Mouse (Mus musculus): ENCODE measurements around the gene Lamtor5. TPM values are rescaled to one million over a fixed set of nuclear protein-coding genes. Genes with fewer than 3 reads are reported as not detected.

The Lamtor5 gene
- polyA plus RNA-seq, 1 experiment from 2014 or later = 192 TPM

DNA sequence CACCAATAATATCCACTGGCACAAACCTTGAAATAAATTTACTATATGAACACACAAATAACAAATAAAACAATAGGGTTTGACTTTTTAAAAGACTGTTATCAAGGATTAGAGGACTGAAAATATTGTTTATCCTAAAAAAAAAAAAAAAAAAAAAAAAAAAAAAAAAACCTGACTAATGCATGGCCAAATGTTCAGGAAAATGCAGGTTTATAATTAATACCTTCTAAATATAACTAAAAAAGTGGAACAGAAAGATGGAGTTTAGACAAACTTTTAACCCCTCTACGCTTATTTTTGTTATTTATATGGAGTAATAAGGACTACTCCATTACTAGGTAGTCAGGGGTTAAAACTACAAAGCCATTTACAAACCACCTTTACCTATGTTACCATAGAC, 47.8 kb downstream of the Lamtor5 start:
- Histone ChIP-seq H3K27me3 (no peaks in the 10 kb centered on the region), H3K4me3 (replicated peaks) (no peak overlapping the region), H3K4me2 (no peak overlapping the region), H3K27ac (no peak overlapping the region), H3K36me3 (peaks cover 48% of the 10 kb centered on the region), H3K9me3 (replicated peaks) (no peaks in the 10 kb centered on the region), H3K4me1 (peaks cover 48% of the 10 kb centered on the region), H3K9ac (no peak overlapping the region)
- no peak for ATAC-seq (replicated peaks; ENCODE audit: low FRiP score)
- WGBS = 96% methylated on average over 1 of the region's 1 CpGs

DNA sequence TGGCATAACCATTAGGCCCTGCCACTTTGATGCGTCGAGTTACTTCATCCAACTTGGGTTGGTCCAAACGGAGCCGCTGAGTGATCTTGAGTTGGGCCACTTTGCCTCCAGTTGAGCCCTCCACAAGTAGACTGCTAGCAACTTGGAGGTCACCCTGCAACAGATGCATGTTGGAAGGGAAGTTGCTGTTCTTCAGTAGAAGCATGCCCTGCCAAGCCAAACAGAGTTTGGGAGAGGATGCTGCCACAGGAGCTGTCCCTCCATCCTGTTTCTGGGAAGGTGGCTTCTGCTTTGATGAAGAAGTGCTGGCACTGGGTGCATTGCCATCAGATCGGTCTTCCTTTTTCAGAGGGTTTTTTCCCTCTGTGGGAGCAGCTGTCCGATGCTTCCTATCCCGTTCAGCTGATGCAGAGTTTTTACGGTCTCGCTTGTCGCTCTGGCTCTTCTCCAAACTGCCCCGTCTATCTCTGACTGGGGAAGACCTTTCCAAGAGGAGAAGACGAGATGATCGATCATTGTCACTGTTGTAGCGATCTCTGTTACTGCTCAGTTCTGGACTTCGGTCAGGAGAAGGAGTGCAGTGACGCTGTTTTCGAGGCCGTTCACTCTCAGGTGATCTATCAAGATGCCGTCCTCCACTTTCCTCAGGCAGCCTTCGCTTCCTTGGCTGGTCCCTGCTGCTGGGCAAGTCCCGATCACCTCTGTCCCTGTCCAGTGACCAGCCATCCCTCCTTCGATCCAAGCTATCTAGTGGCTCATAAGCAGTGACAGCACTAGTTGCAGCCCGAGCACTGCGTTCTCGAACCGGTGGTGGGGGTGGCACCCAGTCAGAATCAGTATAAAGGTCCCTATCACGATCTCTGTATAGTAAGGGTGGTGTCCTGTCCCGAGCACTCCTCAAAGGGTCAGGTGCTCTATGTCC, 52.1 kb downstream of the Lamtor5 start:
- WGBS = 63% methylated on average over 28 of the region's 28 CpGs
- Histone ChIP-seq H3K36me3 (peaks cover 25% of the 10 kb centered on the region), H3K27ac (no peak overlapping the region), H3K9me3 (replicated peaks) (no peaks in the 10 kb centered on the region), H3K27me3 (no peaks in the 10 kb centered on the region), H3K4me2 (peak overlapping the region; percentile 82), H3K9ac (peak overlapping the region; percentile 6; the same call in 1 of the 2 replicates), H3K4me1 (peaks cover 27% of the 10 kb centered on the region), H3K4me3 (replicated peaks) (peak overlapping the region; percentile 81)
- ATAC-seq (replicated peaks; ENCODE audit: low FRiP score) = no peak

DNA sequence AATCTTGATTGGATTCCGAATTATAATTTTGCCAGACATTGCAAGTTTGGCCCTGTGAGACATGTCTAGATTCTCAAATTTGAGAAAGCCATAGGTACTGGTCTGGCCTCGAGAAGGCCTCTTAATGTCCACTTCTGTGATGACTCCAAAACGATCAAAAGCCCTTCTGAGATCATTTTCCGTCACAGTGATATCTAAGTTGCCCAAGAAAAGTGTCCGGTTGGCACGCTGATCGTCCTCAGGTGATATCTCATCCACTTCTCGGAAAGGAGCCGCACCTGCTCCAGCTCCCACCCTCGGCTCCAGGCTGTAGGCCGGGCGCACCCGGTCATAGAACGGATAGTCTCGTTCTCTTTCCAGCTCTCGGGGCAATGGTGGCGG, 53.1 kb downstream of the Lamtor5 start:
- no peaks in the 10 kb centered on the region for H3K27me3 ChIP-seq
- WGBS = 21% methylated on average over 17 of the region's 17 CpGs
- H3K9ac ChIP-seq = peak overlapping the region; percentile 83
- peak overlapping the region; percentile 82 for H3K4me2 ChIP-seq
- no peaks in the 10 kb centered on the region for H3K9me3 ChIP-seq (replicated peaks)
- no peak for ATAC-seq (replicated peaks; ENCODE audit: low FRiP score)
- H3K4me1 ChIP-seq = peaks cover 23% of the 10 kb centered on the region
- H3K27ac ChIP-seq = peak overlapping the region; percentile 94; the same call in 1 of the 2 replicates
- H3K4me3 ChIP-seq (replicated peaks) = peak overlapping the region; percentile 81
- peaks cover 21% of the 10 kb centered on the region for H3K36me3 ChIP-seq

DNA sequence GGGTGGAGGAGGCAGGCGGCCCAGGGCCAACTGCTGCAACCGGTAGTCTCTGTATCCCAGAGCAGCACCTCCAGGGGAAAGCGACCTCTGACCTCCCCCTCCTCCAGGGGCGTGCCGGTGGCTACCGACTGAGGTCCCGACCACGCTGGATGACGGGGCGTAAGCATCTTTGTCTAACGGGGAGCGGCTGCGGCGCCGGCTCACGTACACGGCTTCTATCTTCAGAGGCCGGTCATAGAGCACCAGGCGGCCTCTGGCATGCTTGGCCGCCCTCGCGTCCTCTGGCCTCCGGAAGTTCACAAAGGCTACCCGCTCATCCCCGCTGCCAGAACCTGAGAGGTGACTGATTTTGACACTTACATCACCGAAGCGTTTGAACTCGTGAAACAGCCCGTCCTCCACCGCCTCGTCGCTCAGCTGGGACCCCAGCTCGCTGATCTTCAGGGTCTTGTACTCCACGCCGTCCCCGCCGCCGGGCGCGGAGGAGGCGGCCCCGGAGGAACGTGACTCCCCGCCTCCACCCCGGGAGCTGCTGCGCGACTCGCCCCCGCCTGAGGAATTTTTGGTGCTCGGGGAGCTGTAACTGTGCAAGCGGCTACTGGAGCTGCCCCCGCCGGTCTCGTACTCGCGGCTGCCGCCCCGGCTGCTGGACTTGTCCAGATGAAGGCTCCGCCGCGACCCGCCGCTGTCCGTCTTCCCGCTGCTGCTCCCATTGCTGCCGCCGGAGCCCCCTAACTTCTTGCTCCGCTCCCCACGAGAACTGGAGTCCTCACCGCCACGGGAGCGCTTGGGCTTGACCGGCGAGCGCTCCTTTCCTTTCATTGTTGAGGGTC, 53.7 kb downstream of the Lamtor5 start:
- H3K9ac ChIP-seq = peak overlapping the region; percentile 83
- peaks cover 23% of the 10 kb centered on the region for H3K4me1 ChIP-seq
- peak overlapping the region; percentile 81 for H3K4me3 ChIP-seq (replicated peaks)
- WGBS = under 1% methylated on average over 75 of the region's 75 CpGs
- H3K4me2 ChIP-seq = peak overlapping the region; percentile 82
- peaks cover 21% of the 10 kb centered on the region for H3K36me3 ChIP-seq
- no peaks in the 10 kb centered on the region for H3K9me3 ChIP-seq (replicated peaks)
- H3K27me3 ChIP-seq = no peaks in the 10 kb centered on the region
- H3K27ac ChIP-seq = peak overlapping the region; percentile 94
- peak; percentile 18; the same call in 1 of the 2 replicates for ATAC-seq (replicated peaks; ENCODE audit: low FRiP score)

DNA sequence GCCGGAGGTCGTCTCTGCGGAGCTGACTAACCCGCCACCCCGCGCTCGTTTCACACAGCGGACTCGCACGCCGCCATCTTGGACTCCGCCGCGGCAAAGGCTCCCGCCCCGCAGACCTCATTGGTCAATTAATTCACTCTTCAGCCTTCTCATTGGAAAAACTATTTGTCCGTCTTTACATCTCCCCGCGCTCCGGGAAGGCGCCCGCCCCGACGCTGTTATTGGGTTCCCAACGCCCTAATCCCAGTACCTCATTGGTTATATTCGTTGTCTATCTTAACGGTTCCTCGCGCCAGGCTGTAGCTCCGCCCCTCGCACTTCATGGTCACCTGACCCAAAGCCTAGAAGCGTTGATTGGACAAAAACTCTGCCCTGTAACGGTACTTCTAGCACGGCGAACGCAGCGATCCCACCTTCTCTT, 54.3 kb downstream of the Lamtor5 start:
- Histone ChIP-seq H3K27me3 (no peaks in the 10 kb centered on the region), H3K27ac (peak overlapping the region; percentile 98), H3K9ac (peak overlapping the region; percentile 83), H3K4me1 (peaks cover 23% of the 10 kb centered on the region), H3K4me3 (replicated peaks) (peak overlapping the region; percentile 81), H3K9me3 (replicated peaks) (no peaks in the 10 kb centered on the region), H3K4me2 (peak overlapping the region; percentile 82), H3K36me3 (peaks cover 18% of the 10 kb centered on the region)
- peak; percentile 96 for ATAC-seq (replicated peaks; ENCODE audit: low FRiP score)
- WGBS = under 1% methylated on average over 37 of the region's 37 CpGs

Other genes with a start within 250 kb of the Lamtor5 start
- gene Kcna3, start 242.7 kb upstream of the Lamtor5 start, polyA plus RNA-seq (2015; fragmentation: Nextera tagmentation; extraction: Ambion mirVana) = 1.1 and 1.4 TPM in 2 replicates
- 0.08 TPM in 2 replicates for gene Kcna2, start 177.7 kb upstream of the Lamtor5 start, polyA plus RNA-seq (2015; fragmentation: Nextera tagmentation; extraction: Ambion mirVana)
- not detected in 2 replicates for gene Kcna10, start 95.8 kb upstream of the Lamtor5 start, polyA plus RNA-seq (2015; fragmentation: Nextera tagmentation; extraction: Ambion mirVana)
- 0.17 TPM in 1 of 2 replicates, not detected in the other for gene Cym, start 57.1 kb upstream of the Lamtor5 start, polyA plus RNA-seq (2015; fragmentation: Nextera tagmentation; extraction: Ambion mirVana)
- not detected in 2 replicates for gene A630076J17Rik, start 48.2 kb upstream of the Lamtor5 start, polyA plus RNA-seq (2015; fragmentation: Nextera tagmentation; extraction: Ambion mirVana)
- not detected in 2 replicates for gene Prok1, start 39.2 kb upstream of the Lamtor5 start, polyA plus RNA-seq (2015; fragmentation: Nextera tagmentation; extraction: Ambion mirVana)
- 8.3 and 9.8 TPM in 2 replicates for gene Slc16a4, start 12.4 kb downstream of the Lamtor5 start, polyA plus RNA-seq (2015; fragmentation: Nextera tagmentation; extraction: Ambion mirVana)
- 15.6 and 17.2 TPM in 2 replicates for gene Rbm15, start 54.8 kb downstream of the Lamtor5 start, polyA plus RNA-seq (2015; fragmentation: Nextera tagmentation; extraction: Ambion mirVana)
- 0.26 and 0.31 TPM in 2 replicates for gene Kcnc4, start 180.7 kb downstream of the Lamtor5 start, polyA plus RNA-seq (2015; fragmentation: Nextera tagmentation; extraction: Ambion mirVana)
- 3.3 and 3.6 TPM in 2 replicates for gene Slc6a17, start 239.2 kb downstream of the Lamtor5 start, polyA plus RNA-seq (2015; fragmentation: Nextera tagmentation; extraction: Ambion mirVana)